Mouse (Mus musculus) CH12F3 (cell line): Measurements from ENCODE around the gene Brd3os.

Source experiments
- in situ Hi-C: fragments of 300-500 bp; cut with MboI; formaldehyde crosslinking; loops from 2 replicates; pipeline ENCODE4 v1.14.3; 2020; ENCODE audit warnings: low sequenced_read_pairs

The Brd3os gene

DNA sequence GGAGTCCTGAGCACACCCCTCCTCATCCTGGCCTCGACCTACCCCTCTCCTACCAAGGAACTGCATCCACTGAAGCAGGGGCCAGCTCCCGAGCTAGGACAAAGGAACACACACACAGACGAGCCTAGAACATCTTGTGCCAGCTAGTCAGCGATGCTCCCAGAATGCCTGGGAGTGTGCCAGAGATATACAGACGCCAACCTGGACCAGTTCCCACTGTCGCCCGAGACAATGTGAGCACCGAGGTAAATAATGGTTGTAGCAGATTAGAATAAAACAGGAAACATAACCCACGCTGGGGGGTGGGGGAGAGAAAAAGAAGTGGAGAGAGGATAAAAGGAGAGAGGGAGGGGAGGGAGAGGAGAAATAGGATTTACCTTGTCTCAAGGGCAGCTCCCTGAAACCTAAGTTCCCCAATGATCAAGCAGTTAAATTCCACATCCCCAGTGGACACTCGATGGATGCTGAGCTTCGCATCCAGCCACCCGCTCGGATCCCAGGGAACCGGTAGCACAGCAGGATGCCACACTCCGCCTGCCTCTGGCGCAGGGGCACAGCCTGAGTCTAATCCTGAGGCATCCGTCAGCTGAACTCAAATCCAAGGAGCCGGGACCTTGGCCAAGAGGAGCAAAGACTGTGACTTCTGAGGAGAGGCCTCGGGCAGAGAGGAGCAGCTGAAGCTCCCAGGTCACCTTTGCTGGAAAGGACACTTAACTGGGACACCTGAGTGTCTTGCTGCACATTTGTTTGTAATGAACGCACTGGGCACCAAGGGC lies 20.6 kb upstream of the Brd3os start:
- in situ Hi-C loops, result loop anchor here (5.0 kb wide), 1 partner anchor 134 kb away; no protein-coding TSS in a partner anchor

DNA sequence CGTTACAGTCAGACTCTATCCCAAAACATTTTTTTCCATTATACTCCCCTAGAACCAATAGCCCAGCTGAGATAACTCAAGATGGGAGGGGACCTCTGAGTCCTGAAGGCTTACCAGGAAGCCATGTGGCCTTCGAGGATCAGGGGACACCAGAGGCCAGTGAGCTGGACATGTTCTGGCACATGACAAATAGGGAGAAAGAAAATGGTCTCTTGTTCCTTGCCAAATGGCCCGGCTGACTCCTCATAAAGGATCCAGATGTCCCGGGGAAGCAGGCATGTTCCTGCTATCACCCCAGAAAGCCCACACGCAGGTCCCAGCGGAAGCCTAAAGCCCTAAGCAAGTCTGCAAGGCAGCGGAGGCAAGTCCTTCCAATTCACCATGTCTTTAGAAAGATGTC lies 18.5 kb upstream of the Brd3os start:
- in situ Hi-C loops, result loop anchor here (5.0 kb wide), 1 partner anchor 136 kb away; no protein-coding TSS in a partner anchor

DNA sequence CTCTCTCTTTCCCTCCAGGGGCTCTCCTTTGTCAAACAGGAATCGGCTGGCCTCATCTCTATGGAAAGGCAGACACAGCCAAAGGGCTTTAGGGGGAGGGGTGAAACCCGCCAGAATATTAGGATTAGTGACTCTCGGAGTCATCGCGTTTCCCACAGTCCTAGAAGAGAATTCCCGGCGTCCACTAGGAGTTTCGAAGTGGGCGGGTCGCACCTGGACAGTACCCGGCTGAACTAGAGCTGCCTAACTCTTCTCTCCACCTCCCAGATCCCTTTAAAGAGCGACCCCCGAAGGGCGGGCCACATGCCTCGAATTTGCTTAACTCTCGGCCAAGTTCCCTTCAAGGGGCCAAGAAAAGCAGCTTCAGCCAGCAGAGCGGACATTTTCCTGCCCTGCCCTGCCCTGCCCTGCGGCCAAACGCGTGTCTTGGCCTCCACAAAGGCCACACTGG lies 16.9 kb upstream of the Brd3os start:
- in situ Hi-C loops, result no loop called here

DNA sequence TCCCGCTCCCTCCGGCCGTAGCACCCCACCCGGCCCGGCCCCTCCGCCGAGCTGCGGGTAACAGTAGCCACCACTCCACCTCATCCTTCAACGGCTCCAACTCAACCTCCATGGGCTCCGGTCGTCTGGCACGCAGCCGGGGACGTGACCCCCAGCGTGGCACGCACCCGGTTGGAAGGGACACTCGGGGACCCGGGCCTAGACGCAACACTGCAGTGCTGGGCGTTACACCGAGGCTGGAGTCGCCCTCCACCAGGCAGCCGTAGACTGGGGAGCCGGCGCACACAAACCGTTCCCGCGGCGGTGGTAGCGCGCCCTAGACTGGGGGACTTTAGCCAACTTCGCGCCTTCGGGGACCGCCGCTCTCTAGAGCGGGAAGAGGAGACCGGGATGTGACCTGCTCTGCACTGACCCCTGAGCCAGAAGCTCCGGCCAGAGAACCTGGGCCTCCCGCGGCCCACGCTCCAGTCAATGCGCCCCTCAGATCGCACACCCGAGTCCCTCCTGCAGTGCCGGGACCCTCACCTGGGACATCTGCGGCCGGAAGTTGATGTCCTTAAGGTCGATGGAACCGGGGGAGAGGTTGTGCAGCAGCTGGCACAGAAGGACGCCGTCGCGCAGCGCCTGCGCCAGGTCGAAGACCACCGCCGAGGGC lies 16.2 kb upstream of the Brd3os start:
- in situ Hi-C loops, result no loop called here

DNA sequence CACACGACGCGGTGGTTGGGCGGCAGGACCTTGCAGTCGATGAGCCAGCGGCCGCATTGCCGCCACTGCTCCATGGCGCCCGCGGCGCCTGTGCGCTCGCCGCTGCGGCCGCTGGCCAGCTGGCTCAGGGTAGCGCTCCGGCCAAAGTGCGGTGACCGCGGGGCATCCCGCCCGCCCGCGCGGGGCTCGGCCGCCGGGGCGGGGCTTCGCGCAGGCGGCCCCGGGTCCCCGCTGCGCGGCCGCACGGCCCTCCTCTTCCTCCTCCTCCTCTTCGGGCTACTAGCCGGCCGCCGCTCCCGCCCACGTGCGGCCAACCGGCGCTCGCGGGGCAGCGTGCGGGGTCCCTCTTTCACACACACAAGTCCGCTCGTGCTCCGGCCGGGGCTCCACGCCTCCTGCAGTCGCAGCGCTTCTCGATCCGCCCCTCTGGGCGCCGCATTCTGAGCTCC lies 15.7 kb upstream of the Brd3os start:
- in situ Hi-C loops, result no loop called here

DNA sequence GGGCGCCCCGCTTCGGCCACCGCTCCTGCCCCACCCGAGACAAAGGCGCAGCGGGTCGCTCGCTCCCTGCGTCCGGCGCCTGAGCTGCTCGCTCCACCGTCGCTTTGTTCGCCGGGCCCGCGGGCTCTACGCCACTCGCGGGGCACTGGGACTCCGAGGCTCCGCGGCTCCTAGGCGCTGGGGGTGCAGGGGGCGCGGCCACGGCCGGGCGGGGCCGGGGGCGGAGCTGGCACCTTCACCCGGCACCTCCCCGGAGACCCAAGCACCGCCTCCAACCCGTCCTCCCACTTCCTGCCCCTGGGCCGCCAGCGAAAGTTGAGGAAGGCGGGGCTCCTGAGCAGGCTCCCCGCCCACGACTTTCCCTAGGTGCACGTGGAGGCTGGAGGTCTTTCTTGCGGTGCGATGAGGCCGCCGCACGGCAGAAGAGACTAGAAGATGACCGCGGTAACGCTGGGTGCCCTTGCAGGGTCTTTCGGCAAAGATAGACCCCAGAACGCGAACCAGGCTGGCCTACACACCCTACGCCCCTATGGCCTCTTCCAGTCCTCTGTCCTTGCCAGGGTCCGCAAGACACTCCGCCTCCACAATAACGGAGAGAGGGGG lies 15.2 kb upstream of the Brd3os start, which contains the start of gene Vav2:
Gene Vav2, minus strand, starts transcription at position 179 of the 603 bp plus-strand sequence.
- in situ Hi-C loops, result no loop called here

DNA sequence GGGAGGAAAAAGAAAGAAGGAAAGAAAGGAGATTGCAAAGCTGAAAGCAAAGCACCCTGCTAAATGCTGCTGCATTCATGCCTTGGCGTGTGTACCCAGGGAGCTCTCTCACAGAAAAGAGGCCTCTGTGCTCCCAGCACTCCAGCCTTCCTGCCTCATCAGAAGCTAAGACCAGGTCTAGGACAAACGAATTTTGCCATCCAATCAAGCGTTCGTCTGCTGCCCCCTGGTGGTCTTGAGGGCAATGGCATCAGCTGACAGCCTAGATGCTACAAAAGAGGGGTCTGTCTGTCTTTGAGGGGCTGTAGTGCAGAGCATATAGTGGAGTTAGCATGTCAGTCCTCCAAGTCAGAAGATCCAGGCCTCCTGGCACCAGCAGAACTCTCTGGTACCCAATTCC lies 14.1 kb upstream of the Brd3os start:
- in situ Hi-C loops, result no loop called here

DNA sequence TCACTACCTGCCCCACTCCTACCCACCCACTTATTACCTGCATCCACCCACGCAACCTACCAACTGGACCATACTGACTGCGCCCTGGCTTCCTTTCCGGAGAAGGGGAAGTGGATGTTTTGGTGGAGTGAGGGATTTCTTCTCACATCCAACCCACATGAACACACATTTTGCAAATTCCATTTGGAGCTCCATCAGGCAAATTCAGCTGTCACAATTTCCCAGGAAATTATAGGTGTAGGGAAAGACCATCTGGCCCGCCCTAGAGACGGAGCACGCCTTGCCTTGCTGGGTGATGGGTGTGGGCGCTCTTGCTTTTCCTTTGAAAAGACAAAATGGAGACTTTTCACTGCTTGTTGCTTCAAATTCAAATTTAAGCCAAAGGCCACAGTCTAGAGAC lies 11.5 kb upstream of the Brd3os start:
- in situ Hi-C loops, result no loop called here

DNA sequence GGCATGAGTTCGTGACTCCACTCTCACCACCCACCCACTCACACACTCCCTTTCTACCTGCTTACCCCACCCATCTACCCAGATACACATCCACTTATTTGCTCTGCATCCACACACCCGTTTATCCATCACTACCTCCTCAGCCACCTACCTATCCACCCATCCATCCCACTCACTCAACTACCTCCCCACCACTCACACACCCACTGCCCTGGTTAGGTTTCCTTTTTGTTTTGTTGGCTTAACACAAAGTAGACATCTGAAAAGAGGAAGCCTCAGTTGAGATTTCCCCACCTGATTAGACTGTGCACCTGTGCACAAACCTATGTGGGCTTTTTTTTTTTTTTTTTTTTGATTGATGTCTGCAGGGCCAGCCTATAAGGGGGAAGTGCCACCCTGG lies 9.5 kb upstream of the Brd3os start:
- in situ Hi-C loops, result no loop called here

DNA sequence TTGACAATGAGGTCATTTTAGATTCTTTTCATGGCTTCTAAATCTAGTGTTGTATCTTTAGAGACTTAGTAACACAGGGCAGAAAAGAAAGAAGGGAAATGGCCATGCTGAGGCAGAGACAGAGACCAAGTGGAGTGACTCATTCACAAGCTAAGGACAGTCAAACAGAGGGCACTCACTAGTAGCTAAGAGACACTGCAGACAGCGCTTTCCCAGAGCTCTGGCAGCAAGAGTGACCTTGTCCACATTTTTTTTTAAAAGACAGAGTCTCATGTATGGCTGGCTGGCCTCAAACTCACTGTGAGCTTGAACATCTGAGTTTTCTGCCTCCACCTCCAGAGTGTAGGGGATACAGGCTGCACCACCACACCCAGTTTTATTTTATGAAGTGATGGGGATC lies 4.2 kb upstream of the Brd3os start:
- in situ Hi-C loops, result no loop called here

DNA sequence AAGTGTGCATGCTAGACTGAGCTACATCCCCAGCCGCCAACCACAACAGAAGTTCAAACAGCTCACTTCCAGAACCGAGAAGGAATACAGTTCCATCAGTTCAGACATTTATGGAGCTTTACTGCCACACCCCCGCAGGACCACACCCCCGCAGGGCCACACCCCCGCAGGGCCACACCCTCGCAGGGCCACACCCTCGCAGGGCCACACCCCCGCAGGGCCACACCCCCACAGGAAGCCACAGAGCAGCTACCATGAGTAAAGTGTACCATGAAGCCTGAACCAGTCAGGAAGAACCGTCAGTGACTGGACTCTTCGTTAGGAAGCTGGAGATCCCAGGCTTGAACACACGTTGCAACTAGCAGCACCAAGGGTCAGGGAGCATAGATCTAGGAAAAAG lies 3.8 kb upstream of the Brd3os start:
- in situ Hi-C loops, result no loop called here

DNA sequence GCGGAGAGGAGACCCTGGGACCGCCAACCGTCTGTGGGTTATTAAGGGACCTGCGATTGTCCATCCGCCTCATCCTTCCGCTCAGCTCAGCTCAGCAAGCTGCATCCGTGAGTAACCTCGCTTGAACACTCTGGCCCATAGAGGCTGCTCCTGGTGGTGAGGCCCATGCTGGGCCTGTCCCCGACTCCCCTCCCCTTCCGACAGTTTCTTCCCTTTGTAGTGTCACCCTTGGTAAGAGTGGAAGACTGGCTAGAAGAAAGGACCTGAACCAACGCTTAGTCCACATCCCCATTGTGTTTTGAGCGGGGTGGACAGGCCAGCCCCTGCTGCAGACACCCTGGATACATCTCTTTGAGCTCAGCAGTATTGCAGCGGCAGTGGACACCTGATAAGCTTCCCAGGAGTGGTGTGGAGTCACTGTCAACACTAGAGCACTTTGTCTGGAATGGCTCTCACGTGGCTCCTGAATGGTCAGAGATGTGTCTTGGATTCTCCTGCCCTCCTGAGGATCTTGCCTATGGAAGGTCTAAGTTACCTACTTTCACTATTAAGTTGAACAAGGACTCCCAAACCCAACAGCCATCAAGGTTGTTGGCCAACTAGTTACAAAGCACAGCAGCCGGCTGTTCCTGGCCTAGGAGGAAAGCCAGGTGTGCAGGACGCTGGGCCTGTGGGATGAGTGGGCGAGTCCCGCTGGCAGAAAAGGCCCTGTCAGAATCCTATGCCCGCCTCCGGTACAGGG lies 755 bp downstream of the Brd3os start:
- in situ Hi-C loops, result no loop called here

DNA sequence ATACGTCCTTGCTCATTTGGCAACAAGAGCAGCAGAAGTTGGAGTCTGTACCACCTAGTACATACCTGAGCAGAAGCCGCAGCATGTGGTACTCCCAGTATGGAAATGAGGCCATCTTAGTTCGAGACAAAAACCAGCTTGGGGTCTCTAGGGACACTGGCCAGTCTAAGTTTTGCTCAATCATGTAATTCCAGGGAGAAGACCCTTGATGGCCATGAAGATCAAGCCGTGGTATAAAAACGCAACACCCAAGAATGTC lies 1.3 kb downstream of the Brd3os start:
- in situ Hi-C loops, result no loop called here

DNA sequence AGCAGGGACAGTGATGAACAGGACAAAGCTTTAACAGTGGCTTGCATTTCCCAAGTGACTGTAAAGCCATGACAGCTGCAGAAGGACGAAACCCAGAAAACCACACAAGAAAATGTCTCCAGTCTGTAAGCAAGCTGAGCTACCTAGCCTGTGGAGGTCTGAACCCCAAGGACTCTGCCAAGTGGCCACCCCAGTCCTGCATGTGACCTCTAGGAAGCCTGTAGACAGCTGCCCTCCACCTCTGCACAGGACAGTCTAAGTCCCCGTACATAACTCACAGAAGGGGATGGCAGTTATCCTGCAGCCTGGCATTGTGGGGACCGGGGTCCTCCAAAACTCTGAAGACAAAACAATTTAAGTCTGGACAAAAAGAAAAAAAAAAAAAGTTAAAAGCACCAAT lies 3.8 kb downstream of the Brd3os start:
- in situ Hi-C loops, result no loop called here

DNA sequence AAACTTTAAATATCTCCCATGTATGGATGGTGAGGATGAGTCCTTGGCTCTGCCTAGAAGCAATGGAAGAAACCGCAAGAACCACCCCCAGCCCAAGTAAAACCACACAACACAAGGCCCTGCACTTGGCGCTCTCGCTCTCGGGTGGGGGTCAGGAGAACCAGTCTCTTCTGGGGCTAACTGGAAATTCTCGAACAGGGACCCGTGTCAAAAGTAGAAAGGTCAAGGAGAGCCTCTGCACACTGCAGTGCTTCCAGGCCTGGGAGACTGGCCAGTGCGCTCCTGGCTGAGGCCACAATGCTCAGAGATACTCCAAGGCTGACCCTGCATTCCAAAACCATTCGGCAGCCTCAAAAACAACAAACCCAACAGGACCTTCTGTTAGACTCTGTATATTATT lies 4.7 kb downstream of the Brd3os start:
- in situ Hi-C loops, result no loop called here

DNA sequence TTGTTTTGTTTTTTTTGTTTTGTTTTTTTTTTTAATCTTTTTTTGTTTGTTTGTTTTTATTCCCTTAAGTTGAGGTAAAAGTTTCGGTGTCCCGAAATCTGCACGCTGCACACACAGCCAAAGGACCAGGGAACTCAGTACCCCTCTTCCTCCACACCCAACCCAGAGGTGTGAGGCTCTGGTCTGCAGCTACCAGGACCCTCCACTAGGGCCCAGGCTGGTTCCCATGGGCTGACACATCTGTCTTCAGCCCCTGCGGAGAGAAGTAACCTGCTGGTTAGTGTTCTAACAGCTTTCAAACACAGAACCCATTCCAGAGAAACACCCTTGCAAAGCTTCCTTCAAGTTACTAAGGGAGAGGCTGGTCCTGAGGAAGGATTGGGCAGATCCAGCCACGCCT lies 5.7 kb downstream of the Brd3os start:
- in situ Hi-C loops, result no loop called here

DNA sequence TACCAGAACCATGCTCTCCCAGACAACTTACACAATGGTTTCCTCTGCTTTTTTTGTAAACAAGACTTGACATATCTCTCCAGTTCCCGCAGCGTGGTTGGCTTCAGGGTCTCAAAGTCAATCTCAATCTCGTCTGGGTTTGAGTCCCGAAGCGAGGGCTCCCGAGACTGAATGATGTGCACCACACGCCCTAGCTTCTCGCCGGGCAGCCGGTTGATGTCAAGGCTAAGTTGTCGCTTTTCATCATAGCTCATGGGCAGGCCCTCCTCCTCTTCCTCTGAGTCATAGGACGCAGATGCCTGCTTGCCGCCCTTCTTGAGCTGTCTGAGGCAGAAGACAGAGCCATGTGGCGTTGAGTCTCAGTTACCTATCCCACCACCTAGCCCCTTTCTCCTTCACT lies 8.1 kb downstream of the Brd3os start:
- in situ Hi-C loops, result no loop called here

DNA sequence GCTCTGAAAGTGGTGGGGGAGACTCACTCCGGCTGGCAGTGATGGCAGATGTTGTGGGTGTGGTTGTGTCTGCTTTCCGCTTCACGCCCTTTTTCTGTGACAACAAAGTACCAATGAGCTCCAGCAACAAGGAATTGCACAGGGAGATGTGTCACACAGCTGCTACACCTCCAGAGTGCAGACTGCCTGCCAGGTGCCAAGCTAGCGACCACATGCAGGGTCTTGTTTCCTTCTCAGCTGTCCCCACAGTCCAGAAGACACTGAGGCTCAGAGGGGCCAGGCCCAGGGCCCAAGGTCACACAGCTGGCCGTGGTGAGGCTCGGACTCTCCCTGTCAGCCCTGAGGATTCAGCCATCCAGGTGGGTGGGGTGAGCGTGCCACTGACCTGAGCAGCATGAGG lies 17.6 kb downstream of the Brd3os start:
- in situ Hi-C loops, result no loop called here

DNA sequence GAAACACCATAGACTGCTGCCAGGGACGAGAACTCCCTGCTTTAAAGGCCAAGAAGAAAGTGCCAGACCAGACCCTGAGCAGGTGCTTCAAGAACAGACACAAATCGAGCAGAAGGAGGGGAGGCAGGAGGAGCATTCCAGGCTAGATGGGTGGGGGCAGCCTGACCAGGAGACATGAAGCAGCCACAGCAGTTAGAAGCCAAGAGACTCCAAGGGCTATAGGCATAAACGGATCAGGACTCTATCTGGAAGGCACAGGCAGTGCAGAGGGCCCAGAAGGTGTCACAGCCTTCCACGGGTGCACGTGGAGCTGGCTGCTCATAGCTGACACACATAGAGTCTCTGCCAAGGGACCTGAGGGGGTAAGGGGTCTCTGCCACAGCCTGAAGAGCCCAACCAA lies 18.0 kb downstream of the Brd3os start:
- in situ Hi-C loops, result no loop called here

DNA sequence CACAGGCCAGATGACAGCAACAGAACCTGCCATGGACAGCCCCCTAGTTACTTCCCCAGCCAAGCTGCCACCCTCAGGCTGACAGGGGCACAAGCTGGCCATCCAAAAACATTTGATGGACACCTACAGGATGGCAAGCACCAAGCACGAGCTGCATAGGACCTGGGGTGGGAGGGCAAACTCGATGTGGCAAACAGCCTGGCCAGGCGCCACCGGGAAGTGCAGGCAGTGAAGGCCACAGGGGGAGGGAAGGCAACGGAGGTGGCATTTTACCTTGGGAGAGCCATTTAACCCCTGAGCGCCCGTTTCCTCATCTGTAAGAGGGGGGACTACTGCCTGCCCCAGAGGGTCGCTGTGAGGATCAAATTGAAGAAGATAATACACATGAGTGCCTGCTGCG lies 18.5 kb downstream of the Brd3os start:
- in situ Hi-C loops, result no loop called here

DNA sequence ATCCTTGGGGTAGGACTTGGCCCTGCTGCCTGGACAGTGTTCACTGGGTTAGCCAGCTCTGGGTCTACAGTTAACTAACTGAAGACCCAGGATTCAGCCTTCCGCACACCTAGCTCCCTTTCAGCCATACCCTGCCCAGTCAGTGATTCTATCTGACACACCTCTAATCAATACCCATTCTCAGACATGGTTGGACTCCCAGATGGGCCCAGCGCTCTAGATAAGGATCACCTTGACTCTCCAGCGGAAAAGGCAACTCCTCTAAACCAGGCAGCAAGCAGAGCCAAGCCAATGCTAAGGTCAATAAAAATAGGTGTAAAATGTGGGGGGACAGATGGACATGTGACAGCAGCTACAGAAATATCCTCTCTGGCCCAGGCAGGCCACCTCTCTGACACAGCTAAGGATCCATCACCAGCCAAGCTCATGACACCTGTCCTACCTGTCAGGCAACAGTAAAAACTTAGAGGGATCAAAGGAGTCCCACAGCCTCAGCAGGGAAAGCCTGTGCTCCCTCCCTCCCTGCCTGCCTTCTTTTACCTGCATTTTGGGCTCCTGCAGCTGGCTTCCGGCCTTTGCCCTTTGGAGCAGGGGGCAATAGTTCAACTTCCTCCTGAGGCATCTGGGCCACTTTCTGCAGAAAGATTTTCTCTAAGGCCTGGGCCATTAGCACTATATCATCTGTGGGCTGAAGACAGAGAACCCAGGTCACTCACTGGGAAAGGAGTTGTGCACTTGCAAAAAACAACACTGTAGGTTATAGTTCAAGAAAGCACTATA lies 19.9 kb downstream of the Brd3os start:
- in situ Hi-C loops, result no loop called here
